Mouse (Mus musculus) midbrain, embryonic 14.5 days (tissue): ENCODE results near the gene Tmem9. TPM values are rescaled to one million over a fixed set of nuclear protein-coding genes. Genes with fewer than 3 reads are reported as not detected.

Source experiments
- ATAC-seq: fragments of 200-750 bp; cut with Nextera tagmentation; 2 replicates; pipeline ENCODE4 v1.8.0; 2017; ENCODE audit warnings: moderate number of reproducible peaks, moderate library complexity; ENCODE audit not compliant: low FRiP score, low TSS enrichment
- DNase-seq: peaks from one replicate; pipeline ENCODE4 v3.0.0-alpha.2; 2015
- H3K27ac ChIP-seq: fragments of 300-500 bp; sonication (generic); replicated peaks from 2 replicates; pipeline ENCODE4 v1.5.1; 2014; ENCODE audit warnings: mild to moderate bottlenecking, low read depth, low read length, moderate library complexity
- H3K27me3 ChIP-seq: fragments of 300-500 bp; sonication (generic); 2 replicates; pipeline ENCODE4 v1.6.1; 2014; ENCODE audit warnings: low read length, control low read depth, mixed read lengths; ENCODE audit not compliant: control insufficient read depth, insufficient read depth
- H3K36me3 ChIP-seq: fragments of 300-500 bp; sonication (generic); 2 replicates; pipeline ENCODE4 v1.6.1; 2014; ENCODE audit warnings: low read length, control low read depth; ENCODE audit not compliant: control insufficient read depth, insufficient read depth
- H3K4me1 ChIP-seq: fragments of 300-500 bp; sonication (generic); 2 replicates; pipeline ENCODE4 v1.6.1; 2014; ENCODE audit warnings: mild to moderate bottlenecking, antibody characterized with exemption, low read length, control low read depth; ENCODE audit not compliant: control insufficient read depth, insufficient read depth
- H3K4me2 ChIP-seq: fragments of 300-500 bp; sonication (generic); 2 replicates; pipeline ENCODE4 v1.6.1; 2014; ENCODE audit warnings: mild to moderate bottlenecking, low read length, moderate library complexity
- H3K4me3 ChIP-seq: fragments of 300-500 bp; sonication (generic); replicated peaks from 2 replicates; pipeline ENCODE4 v1.5.1; 2014; ENCODE audit warnings: low read depth, low read length
- H3K9ac ChIP-seq: fragments of 300-500 bp; sonication (generic); replicated peaks from 2 replicates; pipeline ENCODE4 v1.6.1; 2014; ENCODE audit warnings: mild to moderate bottlenecking, low read length, moderate library complexity
- H3K9me3 ChIP-seq: fragments of 300-500 bp; sonication (generic); 2 replicates; pipeline ENCODE4 v1.6.1; 2016; ENCODE audit warnings: low read length, control low read depth, mixed read lengths; ENCODE audit not compliant: control insufficient read depth
- WGBS: fragments of 180-500 bp; shearing (Covaris S2); extraction: QIAGEN DNeasy Blood & Tissue Kit; methylation state at CpG from one replicate; pipeline ENCODE4 v1.1.7; 2014; 5-methylcytosine and 5-hydroxymethylcytosine counted together
- polyA plus RNA-seq: library from polyadenylated mRNA; unstranded; fragments of >200 nt; fragmentation: Nextera tagmentation; extraction: Ambion mirVana; gene quantifications from 2 replicates; pipeline ENCODE4 v1.2.1, GENCODE M21; 2014

Tmem9 gene
- polyA plus RNA-seq, 1 experiment from 2014 or later: 90.4 TPM

- no peak for ATAC-seq
- H3K4me1 ChIP-seq: no peaks in the 10 kb centered on the region
- 81% methylated on average over 4 of the region's 4 CpGs for WGBS
- no peaks in the 10 kb centered on the region for H3K9me3 ChIP-seq
- H3K27me3 ChIP-seq: no peaks in the 10 kb centered on the region
- no peak overlapping the region for H3K27ac ChIP-seq
- no peaks in the 10 kb centered on the region for H3K36me3 ChIP-seq
- no peak for DNase-seq
- no peak overlapping the region for H3K4me3 ChIP-seq
- H3K9ac ChIP-seq: no peak overlapping the region
- H3K4me2 ChIP-seq: no peak overlapping the region
Measured at GRCm38 (mm10) chr1:135993470-135993869, 14.5 kb upstream of the Tmem9 start.

GRCm38 (mm10) chr1:135997537-135997936, 10.4 kb upstream of the Tmem9 start:
- Histone ChIP-seq H3K9me3 (no peaks in the 10 kb centered on the region), H3K27ac (no peak overlapping the region), H3K4me3 (no peak overlapping the region), H3K36me3 (no peaks in the 10 kb centered on the region), H3K9ac (no peak overlapping the region), H3K4me2 (no peak overlapping the region), H3K27me3 (no peaks in the 10 kb centered on the region), H3K4me1 (no peaks in the 10 kb centered on the region)
- DNase-seq: no peak
- WGBS: 78% methylated on average over 7 of the region's 7 CpGs
- ATAC-seq: no peak

DNA sequence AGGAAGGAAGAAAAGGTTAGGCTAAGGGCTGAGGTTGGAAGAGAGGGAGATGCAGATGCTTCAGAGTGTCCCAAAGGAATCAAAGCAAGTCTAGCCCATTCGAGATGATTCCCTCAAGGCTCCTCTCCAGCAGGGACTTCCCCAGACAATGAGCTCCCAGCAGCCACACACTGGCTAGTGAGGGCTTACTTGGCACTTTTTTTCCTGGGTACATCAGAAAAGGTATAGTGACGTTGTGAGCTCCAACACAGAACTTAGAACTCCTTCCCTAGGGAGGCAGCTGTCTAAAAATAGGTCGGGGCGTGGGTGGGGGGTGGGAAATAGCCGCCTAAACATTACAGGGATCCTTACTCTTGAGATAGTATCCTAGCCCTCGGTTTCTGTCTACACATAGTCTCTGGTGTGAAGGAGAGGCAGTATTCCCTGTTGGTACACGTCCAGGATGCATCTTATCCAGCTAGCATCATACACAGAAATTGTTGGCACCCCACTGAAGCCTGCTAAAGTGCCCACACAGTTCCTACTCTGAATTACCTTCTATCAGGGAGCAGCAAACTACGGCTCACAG, 8.1 kb upstream of the Tmem9 start:
- no peak for DNase-seq
- no peaks in the 10 kb centered on the region for H3K4me1 ChIP-seq
- no peak overlapping the region for H3K9ac ChIP-seq
- H3K27ac ChIP-seq: no peak overlapping the region
- H3K4me2 ChIP-seq: no peak overlapping the region
- H3K4me3 ChIP-seq: no peak overlapping the region
- H3K27me3 ChIP-seq: no peaks in the 10 kb centered on the region
- H3K36me3 ChIP-seq: no peaks in the 10 kb centered on the region
- WGBS: 69% methylated on average over 8 of the region's 8 CpGs
- ATAC-seq: no peak
- no peaks in the 10 kb centered on the region for H3K9me3 ChIP-seq

GRCm38 (mm10) chr1:136001438-136001837, 6.5 kb upstream of the Tmem9 start:
- no peak overlapping the region for H3K9ac ChIP-seq
- H3K4me2 ChIP-seq: no peak overlapping the region
- no peaks in the 10 kb centered on the region for H3K36me3 ChIP-seq
- H3K4me3 ChIP-seq: no peak overlapping the region
- 0 out of 2 replicates have a peak, but pooled peaks cover 5% of the 10 kb centered on the region for H3K27me3 ChIP-seq
- H3K4me1 ChIP-seq: no peaks in the 10 kb centered on the region
- no peak for DNase-seq
- 92% methylated on average over 2 of the region's 2 CpGs for WGBS
- no peak for ATAC-seq
- H3K9me3 ChIP-seq: no peaks in the 10 kb centered on the region
- H3K27ac ChIP-seq: no peak overlapping the region

- Histone ChIP-seq H3K9me3 (no peaks in the 10 kb centered on the region), H3K4me2 (peak within 1 kb of the TSS; percentile 60), H3K4me3 (no peak within 1 kb of the TSS), H3K4me1 (peaks cover 10% of the 10 kb centered on the region), H3K36me3 (no peaks in the 10 kb centered on the region), H3K27ac (no peak within 1 kb of the TSS), H3K27me3 (0 out of 2 replicates have a peak, but pooled peaks cover 11% of the 10 kb centered on the region), H3K9ac (no peak within 1 kb of the TSS)
- ATAC-seq (no peak), DNase-seq (no peak)
- WGBS: 89% methylated on average over 3 of the region's 3 CpGs
Measured at GRCm38 (mm10) chr1:136006292-136006748, 1.6 kb upstream of the Tmem9 start, which contains the start of gene Igfn1. Gene Igfn1 (minus strand): TSS chr1:136006342.

DNA sequence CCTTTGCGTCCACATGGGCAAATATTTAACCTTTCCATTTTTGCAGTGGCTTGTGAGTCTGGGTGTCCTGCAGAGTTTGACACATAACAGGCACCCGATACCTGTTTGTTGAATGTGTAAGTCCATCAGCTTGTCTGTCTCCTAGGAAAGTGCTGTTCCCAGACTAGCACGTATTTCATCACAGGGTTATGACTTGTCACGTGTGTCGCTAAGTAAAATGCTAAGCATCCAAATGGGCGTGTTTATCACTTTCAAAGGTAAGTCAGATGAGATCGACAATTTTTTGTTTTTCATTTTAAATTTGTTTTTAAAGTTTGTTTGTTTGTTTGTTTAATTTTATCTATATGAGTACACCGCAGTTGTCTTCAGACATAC, 196 bp downstream of the Tmem9 start:
- H3K4me3 ChIP-seq: peak overlapping the region; percentile 34
- ATAC-seq (no peak), DNase-seq (no peak)
- 21% methylated on average over 8 of the region's 8 CpGs for WGBS
- no peak overlapping the region for H3K27ac ChIP-seq
- peak overlapping the region; percentile 60 for H3K4me2 ChIP-seq
- H3K4me1 ChIP-seq: peaks cover 10% of the 10 kb centered on the region
- H3K9ac ChIP-seq: no peak overlapping the region
- 0 out of 2 replicates have a peak, but pooled peaks cover 11% of the 10 kb centered on the region for H3K27me3 ChIP-seq
- H3K9me3 ChIP-seq: no peaks in the 10 kb centered on the region
- no peaks in the 10 kb centered on the region for H3K36me3 ChIP-seq

GRCm38 (mm10) chr1:136010247-136010646, 2.3 kb downstream of the Tmem9 start:
- Histone ChIP-seq H3K27me3 (0 out of 2 replicates have a peak, but pooled peaks cover 11% of the 10 kb centered on the region), H3K9me3 (no peaks in the 10 kb centered on the region), H3K9ac (no peak overlapping the region), H3K4me3 (no peak overlapping the region), H3K36me3 (no peaks in the 10 kb centered on the region), H3K4me1 (peaks cover 10% of the 10 kb centered on the region), H3K27ac (no peak overlapping the region), H3K4me2 (no peak overlapping the region)
- no peak for DNase-seq
- ATAC-seq: no peak
- 89% methylated on average over 4 of the region's 4 CpGs for WGBS

- Histone ChIP-seq H3K36me3 (no peaks in the 10 kb centered on the region), H3K27ac (no peak overlapping the region), H3K9me3 (no peaks in the 10 kb centered on the region), H3K4me3 (no peak overlapping the region), H3K27me3 (no peaks in the 10 kb centered on the region), H3K4me1 (0 out of 2 replicates have a peak, but pooled peaks cover 4% of the 10 kb centered on the region), H3K9ac (no peak overlapping the region), H3K4me2 (no peak overlapping the region)
- DNase-seq: no peak
- 88% methylated on average over 4 of the region's 4 CpGs for WGBS
- ATAC-seq: no peak
Measured at GRCm38 (mm10) chr1:136013513-136013912, 5.6 kb downstream of the Tmem9 start.

- no peaks in the 10 kb centered on the region for H3K27me3 ChIP-seq
- H3K9ac ChIP-seq: no peak overlapping the region
- ATAC-seq (no peak), DNase-seq (no peak)
- no peaks in the 10 kb centered on the region for H3K36me3 ChIP-seq
- no peak overlapping the region for H3K4me3 ChIP-seq
- no peak overlapping the region for H3K4me2 ChIP-seq
- no peaks in the 10 kb centered on the region for H3K9me3 ChIP-seq
- peaks cover 9% of the 10 kb centered on the region; the same call in 1 of the 2 replicates for H3K4me1 ChIP-seq
- WGBS: 89% methylated on average over 2 of the region's 2 CpGs
- H3K27ac ChIP-seq: no peak overlapping the region
Measured at GRCm38 (mm10) chr1:136014796-136015502, 7.0 kb downstream of the Tmem9 start.
